Mouse (Mus musculus) megakaryocyte, embryonic 14.5 days (primary cell): Measurements from ENCODE around the gene Cd34.

Experiments
- FLI1 ChIP-seq: IDR thresholded peaks from 2 replicates; pipeline ENCODE4 v1.6.1; 2012; ENCODE audit warnings: low read length, inconsistent platforms, mixed read lengths
- GATA1 ChIP-seq: IDR thresholded peaks from 3 replicates; pipeline ENCODE4 v1.6.1; 2012; ENCODE audit warnings: mixed read lengths, low read length, inconsistent platforms, borderline replicate concordance

GRCm38 (mm10) chr1:194982931-194983690 is 44.5 kb downstream of the Cd34 start:
- no peak for TF ChIP-seq GATA1
- no peak for TF ChIP-seq FLI1
